Mouse (Mus musculus) heart, embryonic 13.5 days (tissue): ENCODE results near the gene Ist1. TPM values are rescaled to one million over a fixed set of nuclear protein-coding genes. Genes with fewer than 3 reads are reported as not detected.

ENCODE experiments used
- ATAC-seq: fragments of 200-750 bp; cut with Nextera tagmentation; 2 replicates; pipeline ENCODE4 v1.8.0; 2017; ENCODE audit warnings: moderate TSS enrichment; ENCODE audit not compliant: insufficient number of reproducible peaks, low FRiP score, low TSS enrichment; ENCODE audit errors: extremely low read depth
- H3K27ac ChIP-seq: fragments of 300-500 bp; sonication (generic); replicated peaks from 2 replicates; pipeline ENCODE4 v1.5.1; 2015; ENCODE audit warnings: moderate library complexity, mild to moderate bottlenecking, inconsistent platforms
- H3K27me3 ChIP-seq: fragments of 300-500 bp; sonication (generic); replicated peaks from 2 replicates; pipeline ENCODE4 v1.6.1; 2015; ENCODE audit warnings: mild to moderate bottlenecking, inconsistent platforms
- H3K36me3 ChIP-seq: fragments of 300-500 bp; sonication (generic); 2 replicates; pipeline ENCODE4 v1.6.1; 2015; ENCODE audit warnings: mild to moderate bottlenecking, inconsistent platforms
- H3K4me1 ChIP-seq: fragments of 300-500 bp; sonication (generic); 2 replicates; pipeline ENCODE4 v1.6.1; 2015; ENCODE audit warnings: inconsistent platforms
- H3K4me2 ChIP-seq: fragments of 300-500 bp; sonication (generic); 2 replicates; pipeline ENCODE4 v1.6.1; 2015; ENCODE audit warnings: inconsistent platforms, mild to moderate bottlenecking, moderate library complexity
- H3K4me3 ChIP-seq: fragments of 300-500 bp; sonication (generic); 2 replicates; pipeline ENCODE4 v1.5.1; 2015; ENCODE audit warnings: moderate library complexity, mild to moderate bottlenecking, inconsistent platforms
- H3K9ac ChIP-seq: fragments of 300-500 bp; sonication (generic); 2 replicates; pipeline ENCODE4 v1.6.1; 2015; ENCODE audit warnings: inconsistent platforms, mild to moderate bottlenecking, moderate library complexity
- H3K9me3 ChIP-seq: fragments of 300-500 bp; sonication (generic); 2 replicates; pipeline ENCODE4 v1.6.1; 2016; ENCODE audit warnings: inconsistent platforms
- WGBS: fragments of 180-500 bp; shearing (Covaris S2); methylation state at CpG from one replicate; pipeline ENCODE4 v1.1.7; 2015; ENCODE audit warnings: mixed read lengths; 5-methylcytosine and 5-hydroxymethylcytosine counted together
- polyA plus RNA-seq: library from polyadenylated mRNA; unstranded; fragments of >200 nt; fragmentation: Nextera tagmentation; extraction: Ambion mirVana; gene quantifications from 2 replicates; pipeline ENCODE4 v1.2.1, GENCODE M21; 2015

The Ist1 gene
- polyA plus RNA-seq, 1 experiment from 2014 or later = 81.0 TPM

- no peak for ATAC-seq
- Histone ChIP-seq H3K27me3 (no peaks in the 10 kb centered on the region), H3K9me3 (no peaks in the 10 kb centered on the region), H3K27ac (no peak overlapping the region), H3K4me2 (no peak overlapping the region), H3K4me3 (no peak overlapping the region), H3K9ac (no peak overlapping the region), H3K36me3 (peaks cover 75% of the 10 kb centered on the region), H3K4me1 (peaks cover 6% of the 10 kb centered on the region)
- WGBS = 80% methylated on average over 3 of the region's 3 CpGs
These were observed 11.5 kb downstream of the Ist1 start for GRCm38 (mm10) chr8:109681535-109681934.

GRCm38 (mm10) chr8:109675896-109676643 lies 17.0 kb downstream of the Ist1 start:
- H3K36me3 ChIP-seq = peaks cover 98% of the 10 kb centered on the region
- ATAC-seq = no peak
- whole genome bisulfite sequencing = 92% methylated on average over 9 of the region's 9 CpGs

GRCm38 (mm10) chr8:109673596-109673995 lies 19.5 kb downstream of the Ist1 start:
- 80% methylated on average over 2 of the region's 2 CpGs for WGBS
- no peaks in the 10 kb centered on the region for H3K4me1 ChIP-seq
- H3K9me3 ChIP-seq = no peaks in the 10 kb centered on the region
- H3K27ac ChIP-seq = no peak overlapping the region
- no peaks in the 10 kb centered on the region for H3K27me3 ChIP-seq
- no peak overlapping the region for H3K4me2 ChIP-seq
- H3K36me3 ChIP-seq = peaks cover 100% of the 10 kb centered on the region
- ATAC-seq = no peak
- H3K4me3 ChIP-seq = no peak overlapping the region
- H3K9ac ChIP-seq = no peak overlapping the region

More at GRCm38 (mm10) chr8:109675896-109676643, 17.0 kb downstream of the Ist1 start:
- Histone ChIP-seq H3K9ac (no peak overlapping the region), H3K4me2 (no peak overlapping the region), H3K4me3 (no peak overlapping the region), H3K27me3 (no peaks in the 10 kb centered on the region), H3K9me3 (no peaks in the 10 kb centered on the region), H3K4me1 (no peaks in the 10 kb centered on the region), H3K27ac (no peak overlapping the region)

GRCm38 (mm10) chr8:109672656-109673055 lies 20.4 kb downstream of the Ist1 start:
- Histone ChIP-seq H3K4me3 (no peak overlapping the region), H3K9me3 (no peaks in the 10 kb centered on the region), H3K4me1 (no peaks in the 10 kb centered on the region), H3K36me3 (peaks cover 99% of the 10 kb centered on the region), H3K27me3 (no peaks in the 10 kb centered on the region), H3K4me2 (no peak overlapping the region), H3K9ac (no peak overlapping the region), H3K27ac (no peak overlapping the region)
- 89% methylated on average over 5 of the region's 5 CpGs for WGBS
- ATAC-seq = no peak

- H3K9ac ChIP-seq = no peak overlapping the region
- no peak overlapping the region for H3K4me3 ChIP-seq
- 57% methylated on average over 5 of the region's 5 CpGs for WGBS
- H3K4me2 ChIP-seq = no peak overlapping the region
- no peak overlapping the region for H3K27ac ChIP-seq
- no peaks in the 10 kb centered on the region for H3K27me3 ChIP-seq
- peaks cover 54% of the 10 kb centered on the region for H3K36me3 ChIP-seq
- ATAC-seq = no peak
- no peaks in the 10 kb centered on the region for H3K4me1 ChIP-seq
- no peaks in the 10 kb centered on the region for H3K9me3 ChIP-seq
These were observed 26.4 kb downstream of the Ist1 start for GRCm38 (mm10) chr8:109666616-109667015.

GRCm38 (mm10) chr8:109662328-109662727 lies 30.7 kb downstream of the Ist1 start:
- H3K27me3 ChIP-seq = no peaks in the 10 kb centered on the region
- 78% methylated on average over 3 of the region's 3 CpGs for WGBS
- peaks cover 12% of the 10 kb centered on the region for H3K36me3 ChIP-seq
- no peak overlapping the region for H3K4me2 ChIP-seq
- no peak overlapping the region for H3K4me3 ChIP-seq
- no peaks in the 10 kb centered on the region for H3K4me1 ChIP-seq
- H3K9me3 ChIP-seq = no peaks in the 10 kb centered on the region
- no peak overlapping the region for H3K27ac ChIP-seq
- no peak overlapping the region for H3K9ac ChIP-seq
- ATAC-seq = no peak

GRCm38 (mm10) chr8:109656860-109657259 lies 36.2 kb downstream of the Ist1 start:
- H3K27ac ChIP-seq = no peak overlapping the region
- WGBS = 85% methylated on average over 3 of the region's 3 CpGs
- no peaks in the 10 kb centered on the region for H3K36me3 ChIP-seq
- H3K9ac ChIP-seq = no peak overlapping the region
- H3K4me3 ChIP-seq = no peak overlapping the region
- H3K9me3 ChIP-seq = no peaks in the 10 kb centered on the region
- no peaks in the 10 kb centered on the region for H3K4me1 ChIP-seq
- H3K4me2 ChIP-seq = no peak overlapping the region
- H3K27me3 ChIP-seq = peaks cover 5% of the 10 kb centered on the region; the same call in 1 of the 2 replicates
- no peak for ATAC-seq

- Histone ChIP-seq H3K4me3 (no peak overlapping the region), H3K36me3 (no peaks in the 10 kb centered on the region), H3K27ac (no peak overlapping the region), H3K4me1 (0 out of 2 replicates have a peak, but pooled peaks cover 5% of the 10 kb centered on the region), H3K9me3 (no peaks in the 10 kb centered on the region), H3K4me2 (no peak overlapping the region), H3K27me3 (peaks cover 23% of the 10 kb centered on the region; the same call in 1 of the 2 replicates), H3K9ac (no peak overlapping the region)
- ATAC-seq = no peak
- 65% methylated on average over 10 of the region's 10 CpGs for WGBS
These were observed 42.3 kb downstream of the Ist1 start for GRCm38 (mm10) chr8:109650801-109651200.

GRCm38 (mm10) chr8:109648469-109648868 lies 44.6 kb downstream of the Ist1 start:
- H3K4me1 ChIP-seq = 0 out of 2 replicates have a peak, but pooled peaks cover 5% of the 10 kb centered on the region
- 28% methylated on average over 7 of the region's 7 CpGs for WGBS
- H3K4me2 ChIP-seq = no peak overlapping the region
- no peak for ATAC-seq
- no peak overlapping the region for H3K27ac ChIP-seq
- peaks cover 23% of the 10 kb centered on the region; the same call in 1 of the 2 replicates for H3K27me3 ChIP-seq
- H3K9ac ChIP-seq = no peak overlapping the region
- no peak overlapping the region for H3K4me3 ChIP-seq
- H3K36me3 ChIP-seq = no peaks in the 10 kb centered on the region
- H3K9me3 ChIP-seq = no peaks in the 10 kb centered on the region

- Histone ChIP-seq H3K27me3 (peaks cover 21% of the 10 kb centered on the region), H3K4me1 (0 out of 2 replicates have a peak, but pooled peaks cover 5% of the 10 kb centered on the region), H3K36me3 (no peaks in the 10 kb centered on the region), H3K9ac (no peak overlapping the region), H3K9me3 (no peaks in the 10 kb centered on the region), H3K4me2 (no peak overlapping the region), H3K27ac (no peak overlapping the region), H3K4me3 (no peak overlapping the region)
- WGBS = 57% methylated on average over 11 of the region's 11 CpGs
- ATAC-seq = no peak
These were observed 45.7 kb downstream of the Ist1 start for GRCm38 (mm10) chr8:109647331-109647730.

- Histone ChIP-seq H3K4me3 (no peak overlapping the region), H3K27ac (no peak overlapping the region), H3K4me2 (no peak overlapping the region), H3K9ac (no peak overlapping the region), H3K27me3 (peaks cover 14% of the 10 kb centered on the region), H3K36me3 (no peaks in the 10 kb centered on the region), H3K4me1 (no peaks in the 10 kb centered on the region), H3K9me3 (no peaks in the 10 kb centered on the region)
- no peak for ATAC-seq
- WGBS = 73% methylated on average over 5 of the region's 5 CpGs
These were observed 51.8 kb downstream of the Ist1 start for GRCm38 (mm10) chr8:109641236-109641635.

GRCm38 (mm10) chr8:109640410-109640809 lies 52.6 kb downstream of the Ist1 start:
- ATAC-seq = no peak
- 54% methylated on average over 7 of the region's 7 CpGs for WGBS
- no peak overlapping the region for H3K9ac ChIP-seq

More at GRCm38 (mm10) chr8:109640410-109640809, 52.6 kb downstream of the Ist1 start:
- Histone ChIP-seq H3K4me1 (no peaks in the 10 kb centered on the region), H3K27me3 (peaks cover 14% of the 10 kb centered on the region), H3K4me3 (no peak overlapping the region), H3K27ac (no peak overlapping the region), H3K36me3 (no peaks in the 10 kb centered on the region), H3K9me3 (no peaks in the 10 kb centered on the region), H3K4me2 (no peak overlapping the region)
